Mouse (Mus musculus) kidney, postnatal 14 days (tissue): ENCODE results near the gene Olfr655.

Source experiments
- DNase-seq: peaks from one replicate; pipeline ENCODE4 v3.0.0; 2022; ENCODE audit warnings: mixed read lengths

Gene Olfr655

GRCm38 (mm10) chr7:104601679-104602078, at the start of gene Olfr655:
Gene Olfr655, minus strand, starts transcription at chr7:104601779.
- DNase-seq, result no peak

- peak; percentile 27 for DNase-seq
Measured at GRCm38 (mm10) chr7:104646841-104647482, 45.4 kb upstream of the Olfr655 start, which contains the start of gene Olfr658. Gene Olfr658, minus strand, starts transcription at chr7:104647305.

- no peak for DNase-seq
Measured at GRCm38 (mm10) chr7:104624494-104624893, 22.9 kb upstream of the Olfr655 start, which contains the start of gene Olfr657. Gene Olfr657, plus strand, starts transcription at chr7:104624794.

GRCm38 (mm10) chr7:104613655-104614054, 12.1 kb upstream of the Olfr655 start, which contains the start of gene Olfr656:
Gene Olfr656, plus strand, starts transcription at chr7:104613955.
- no peak for DNase-seq

- DNase-seq, result no peak
Measured at GRCm38 (mm10) chr7:104604727-104605126, 3.1 kb upstream of the Olfr655 start.

GRCm38 (mm10) chr7:104603173-104603572, 1.6 kb upstream of the Olfr655 start:
- DNase-seq, result peak; percentile 25

GRCm38 (mm10) chr7:104588274-104588673, 13.3 kb downstream of the Olfr655 start:
- DNase-seq, result no peak

- no peak for DNase-seq
Measured at GRCm38 (mm10) chr7:104586725-104587124, 14.9 kb downstream of the Olfr655 start, which contains the start of gene Olfr654. Gene Olfr654, plus strand, starts transcription at chr7:104587025.

- no peak for DNase-seq
Measured at GRCm38 (mm10) chr7:104581429-104581828, 20.1 kb downstream of the Olfr655 start.

- DNase-seq, result no peak
Measured at GRCm38 (mm10) chr7:104580846-104581245, 20.7 kb downstream of the Olfr655 start.

- DNase-seq, result no peak
Measured at GRCm38 (mm10) chr7:104577014-104577413, 24.6 kb downstream of the Olfr655 start, which contains the start of gene Olfr653. Gene Olfr653, plus strand, starts transcription at chr7:104577314.

- DNase-seq, result no peak
Measured at GRCm38 (mm10) chr7:104560601-104561000, 41.0 kb downstream of the Olfr655 start, which contains the start of gene Olfr652. Gene Olfr652, plus strand, starts transcription at chr7:104560901.

GRCm38 (mm10) chr7:104552700-104553099, 48.9 kb downstream of the Olfr655 start:
- no peak for DNase-seq

- DNase-seq, result no peak
Measured at GRCm38 (mm10) chr7:104549833-104550232, 51.7 kb downstream of the Olfr655 start, which contains the start of gene Olfr651. Gene Olfr651, plus strand, starts transcription at chr7:104550133.
